Mouse (Mus musculus) kidney, postnatal 25 days (tissue): ENCODE measurements around the gene Tle4.
"Not testable (repeated sequence)": the region's sequence is repeated elsewhere in the genome, so short reads cannot be mapped to it uniquely, and the experiment has no call there.

Experiments used
- DNase-seq, 2 experiments: peaks; one replicate each; pipeline ENCODE4 v3.0.0; 2021; ENCODE audit warnings: mixed read lengths in 2 of 2

Gene Tle4

DNA sequence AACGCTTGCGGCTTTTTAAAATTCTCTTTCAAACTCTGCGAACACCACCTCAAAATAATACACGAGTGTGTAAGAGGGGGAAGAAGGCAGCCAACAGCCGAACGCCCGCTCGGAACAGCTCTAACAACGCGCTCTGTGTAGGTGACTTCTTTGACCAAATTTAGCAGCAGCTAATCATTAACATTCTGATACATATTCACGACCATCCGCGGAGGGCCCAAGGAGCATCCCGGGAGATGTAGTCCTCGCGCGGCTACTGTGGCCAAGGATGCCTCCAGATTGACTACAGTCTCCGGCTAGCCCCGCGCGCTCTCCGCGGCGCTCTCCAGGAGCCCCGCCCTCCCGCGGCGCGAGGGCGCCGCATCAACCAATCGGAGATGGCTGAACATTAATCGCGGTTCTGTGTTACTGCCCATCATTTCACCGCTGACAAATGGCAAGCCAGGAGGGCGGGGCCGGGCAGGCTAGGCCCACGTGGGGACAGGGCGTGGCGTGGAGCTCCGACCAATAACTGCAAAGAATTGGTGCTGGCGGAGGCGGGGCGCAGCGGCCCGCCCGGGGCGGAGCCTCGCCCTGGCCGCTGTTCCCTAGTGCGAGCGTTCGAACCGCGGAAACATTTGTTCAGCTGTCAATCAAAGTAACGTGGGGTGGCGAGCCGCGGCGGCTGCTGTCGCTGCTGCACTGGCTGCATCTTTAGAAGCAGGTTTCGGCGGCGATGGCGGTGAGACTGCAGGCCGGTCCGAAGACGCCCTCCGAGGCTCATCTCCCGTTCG, at the start of gene Tle4:
Gene Tle4, minus strand, starts transcription at position 135 of the 773 bp plus-strand sequence.
- peak; percentile 100 for DNase-seq

DNA sequence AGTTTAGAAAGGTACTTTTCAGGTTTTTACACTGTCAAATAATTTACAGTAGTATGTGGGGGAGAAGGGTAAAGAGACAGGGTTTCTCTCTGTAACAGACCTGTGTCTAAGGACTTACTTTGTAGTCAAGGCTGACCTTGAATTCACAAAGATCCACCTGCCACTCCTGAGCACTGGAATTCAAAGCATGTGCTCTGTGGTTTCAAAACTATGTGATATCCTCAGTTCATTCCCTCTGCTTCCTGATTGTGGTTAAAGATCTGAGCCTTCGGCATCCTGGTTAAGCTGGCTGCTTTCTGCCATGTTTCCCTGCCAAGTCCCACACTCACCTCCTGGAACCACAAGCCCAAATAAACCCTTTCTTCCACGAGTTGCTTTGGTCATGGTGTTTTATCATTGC, 47.8 kb upstream of the Tle4 start:
- DNase-seq: no peak

- no peak for DNase-seq
Observed at GRCm38 (mm10) chr19:14644756-14645155, 46.9 kb upstream of the Tle4 start.

- DNase-seq: not testable (repeated sequence)
Observed at GRCm38 (mm10) chr19:14643091-14643490, 45.2 kb upstream of the Tle4 start.

GRCm38 (mm10) chr19:14642663-14643062, 44.8 kb upstream of the Tle4 start:
- no peak for DNase-seq

DNA sequence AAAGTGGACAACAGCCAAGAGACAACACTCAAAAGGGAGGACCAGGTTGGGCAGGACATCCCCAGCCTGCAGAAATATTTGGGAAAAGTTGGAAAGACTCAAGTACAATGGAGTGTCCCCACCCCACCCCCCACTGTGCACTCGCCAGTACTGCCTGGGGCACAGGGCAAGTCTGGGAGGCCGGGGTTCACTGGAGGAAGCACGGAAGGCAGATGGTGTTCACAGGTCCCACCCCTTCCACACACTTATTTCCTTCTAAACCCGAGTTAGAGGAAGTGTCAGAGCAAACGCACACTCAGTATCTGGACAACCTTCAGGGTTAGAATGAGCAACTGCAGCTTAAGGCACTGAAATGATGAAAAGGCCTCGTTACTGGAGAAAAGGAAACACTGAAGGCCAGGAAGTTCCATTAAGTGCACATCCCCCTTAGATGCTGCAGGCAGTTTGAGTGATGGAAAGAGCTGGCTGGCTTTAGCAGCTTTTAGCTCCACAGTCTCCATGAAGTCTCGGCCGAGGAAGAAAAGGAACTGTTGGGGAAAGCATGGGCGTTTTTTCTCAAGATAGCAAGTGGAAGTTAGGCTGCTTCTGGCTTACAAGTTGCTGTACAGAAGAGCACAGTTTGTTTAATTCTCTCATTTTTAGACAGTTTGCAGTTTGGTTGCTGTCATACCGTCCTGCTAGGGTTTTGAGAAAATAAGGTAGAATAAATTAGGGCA, 37.5 kb upstream of the Tle4 start:
- peak; percentile 14 to 46 for DNase-seq

- DNase-seq: no peak
Observed at GRCm38 (mm10) chr19:14623355-14623754, 25.5 kb upstream of the Tle4 start.

DNA sequence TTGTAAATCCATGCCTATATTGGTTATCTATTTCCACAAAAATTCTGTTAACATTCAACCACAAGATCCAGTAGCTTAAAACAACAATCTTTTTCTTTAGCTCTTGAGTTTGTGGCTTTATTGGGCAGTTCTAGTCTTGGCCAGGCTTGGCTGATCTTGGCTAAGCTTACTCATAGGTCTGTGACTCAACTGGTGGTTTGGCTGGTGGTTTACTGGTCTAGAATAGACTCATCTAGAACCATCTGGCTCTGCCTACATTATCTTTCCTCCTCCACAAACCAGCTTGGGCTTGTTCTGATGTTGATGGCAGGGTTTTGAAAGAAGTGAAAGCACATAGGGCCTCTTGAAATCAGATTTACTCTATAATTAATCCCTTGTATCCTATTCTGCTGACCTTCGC, 22.7 kb upstream of the Tle4 start:
- DNase-seq: no peak

GRCm38 (mm10) chr19:14619814-14620213, 22.0 kb upstream of the Tle4 start:
- DNase-seq: no peak

DNA sequence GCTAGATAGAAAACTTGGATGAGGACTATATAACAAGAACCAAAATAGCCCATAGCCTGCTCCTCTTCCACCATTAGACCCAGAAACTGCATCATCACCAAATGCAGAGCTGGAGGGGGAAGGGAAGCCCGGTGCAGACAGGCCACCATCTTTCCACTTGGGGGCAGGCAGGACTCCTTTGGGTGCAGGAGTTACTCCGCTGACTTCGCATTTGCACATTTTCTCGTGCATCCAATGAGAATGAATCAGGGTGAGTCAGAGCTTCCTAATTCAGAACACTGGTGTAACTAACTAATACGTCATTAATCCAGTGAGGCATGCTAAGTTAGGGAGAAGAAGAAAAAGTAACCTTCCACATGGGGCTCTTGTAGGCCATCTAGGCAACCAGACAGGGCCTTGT, 17.0 kb upstream of the Tle4 start:
- no peak for DNase-seq

DNA sequence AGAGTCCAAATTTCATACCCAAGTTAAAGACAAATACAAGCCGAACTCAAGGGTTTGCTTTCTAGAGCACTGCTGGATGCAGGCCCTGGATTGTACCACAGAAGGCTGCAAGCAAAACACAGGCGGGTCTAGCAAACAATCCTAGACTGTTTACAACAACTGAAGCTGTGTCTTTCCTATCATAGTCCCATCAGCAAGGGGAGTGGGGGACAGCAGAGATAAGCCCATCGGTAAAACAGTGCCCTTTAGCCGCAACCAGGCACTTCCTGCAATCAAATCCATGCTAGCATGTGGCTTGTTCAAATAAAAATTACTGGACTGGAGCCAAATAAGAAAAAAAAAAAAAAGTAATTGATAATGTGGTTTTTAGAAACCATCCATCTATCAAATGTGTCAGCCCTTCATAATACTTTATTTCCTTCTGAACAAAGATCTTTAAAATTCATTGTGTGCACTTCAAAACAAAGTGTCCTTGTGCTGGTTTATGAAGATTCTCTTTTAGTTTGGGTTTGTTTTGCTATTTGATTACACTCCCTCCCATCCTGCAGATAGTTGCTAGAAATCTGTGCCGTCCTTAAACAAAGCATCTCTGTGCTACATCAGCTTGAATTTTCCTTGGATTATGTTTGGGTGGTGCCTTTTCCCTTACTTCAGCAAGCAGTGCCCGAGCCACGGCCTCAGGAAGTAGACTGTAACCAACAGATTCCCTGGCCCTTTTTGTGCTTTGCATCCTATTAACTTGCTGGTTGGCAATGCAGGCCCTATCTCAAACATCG, 12.9 kb upstream of the Tle4 start:
- no peak for DNase-seq

- peak; percentile 43 to 85 for DNase-seq
Observed at GRCm38 (mm10) chr19:14600841-14601240, 3.0 kb upstream of the Tle4 start.

DNA sequence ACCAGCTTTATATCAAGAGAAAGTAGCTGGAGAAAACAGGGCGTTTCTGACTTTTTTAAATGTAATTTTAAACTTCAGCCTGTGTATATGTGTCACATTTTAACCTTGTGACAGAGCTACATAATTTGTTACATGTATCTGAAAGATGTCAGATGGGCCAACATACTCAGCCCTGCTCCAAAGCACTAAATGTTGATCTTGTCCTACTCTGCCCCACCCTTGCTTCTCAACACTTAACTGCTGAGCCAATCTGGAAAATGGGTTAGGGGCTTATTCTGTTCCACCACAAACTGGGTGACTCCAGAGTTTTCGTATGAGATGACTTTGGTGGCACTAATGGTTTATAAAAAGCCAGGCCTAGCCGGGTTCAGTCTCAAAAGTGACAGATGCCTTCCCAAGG, 2.5 kb upstream of the Tle4 start:
- no peak for DNase-seq

- no peak for DNase-seq
Observed at GRCm38 (mm10) chr19:14599851-14600251, 2.0 kb upstream of the Tle4 start.

DNA sequence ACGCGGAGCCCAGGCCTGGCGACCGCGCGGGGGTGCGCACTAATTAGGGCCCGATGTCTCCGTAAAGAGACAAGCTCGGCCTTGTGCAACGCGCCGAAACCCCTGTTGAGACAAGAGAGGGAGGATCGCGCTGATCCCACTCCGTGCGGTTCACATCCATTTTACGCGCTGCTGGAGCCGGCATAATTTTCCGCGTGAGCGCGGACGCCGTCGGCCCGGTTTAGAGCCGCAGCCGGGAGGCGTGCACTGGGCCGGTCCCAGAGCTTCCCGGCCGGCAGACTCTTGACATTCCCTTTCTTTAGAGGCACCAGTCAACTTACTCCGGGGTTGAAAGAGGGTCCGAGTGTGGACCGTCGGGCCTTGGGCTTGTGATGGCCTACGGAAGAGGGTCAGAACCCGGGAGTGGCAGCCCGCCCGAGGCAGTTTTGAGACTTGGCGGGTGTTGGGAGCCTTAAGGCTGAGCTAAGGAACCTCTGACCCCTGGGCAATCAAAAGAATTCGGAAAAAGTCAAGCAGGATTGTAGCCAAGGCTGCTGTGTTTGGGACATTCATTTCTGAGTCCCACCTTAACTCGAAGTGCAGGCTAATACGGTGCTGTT, 938 bp upstream of the Tle4 start:
- peak in 1 of 2 experiments; percentile 60 for DNase-seq

DNA sequence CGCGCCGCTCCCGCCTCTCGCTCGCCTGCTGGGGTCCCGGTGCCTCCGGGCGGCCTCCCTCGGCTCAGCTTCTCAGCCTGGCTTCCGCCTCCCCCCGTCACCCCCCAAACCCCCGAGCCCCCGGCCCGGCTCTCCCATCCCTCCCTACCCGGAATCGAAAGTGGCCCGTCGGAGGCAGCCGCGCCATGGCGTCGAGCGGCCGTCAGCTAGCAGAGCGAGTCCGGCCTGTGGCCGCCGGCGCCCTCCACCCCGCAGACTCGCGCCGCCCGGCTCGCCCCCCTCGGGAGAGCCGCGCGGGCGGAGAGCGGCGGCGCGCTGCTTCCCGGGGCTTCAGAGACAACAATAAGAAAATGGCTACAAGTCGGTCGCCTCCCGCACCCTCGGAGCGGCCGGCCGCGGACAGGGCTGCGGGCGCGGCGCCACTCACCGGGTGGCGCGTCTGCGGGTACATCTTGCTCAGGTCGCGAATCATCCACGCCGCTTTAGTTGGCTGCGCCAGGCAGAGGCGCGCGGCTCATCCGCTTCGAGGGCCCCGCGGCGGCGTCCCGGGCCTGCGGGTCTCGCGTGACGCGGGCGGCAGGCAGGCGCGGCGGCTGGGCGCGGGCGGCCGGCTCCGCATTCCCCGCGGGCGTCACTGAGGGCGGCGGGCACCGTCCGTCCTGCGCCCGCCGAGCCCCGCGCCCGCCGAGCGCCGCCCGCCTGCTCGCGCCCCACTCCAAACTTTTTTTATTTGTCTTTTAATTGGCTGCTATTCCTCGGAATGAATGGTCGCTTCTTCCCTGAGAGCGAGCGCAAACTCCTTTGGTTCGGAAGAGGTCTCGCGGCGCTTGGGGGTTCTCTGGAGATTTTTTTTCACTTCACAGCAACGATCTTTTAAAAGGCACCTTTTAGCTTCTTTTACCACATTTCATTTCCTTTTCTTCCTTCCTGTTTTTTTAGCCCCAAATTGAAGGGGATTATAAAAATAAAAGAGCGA, 622 bp downstream of the Tle4 start:
- DNase-seq: peak; percentile 43 to 68

GRCm38 (mm10) chr19:14596358-14596940, 1.4 kb downstream of the Tle4 start:
- DNase-seq: no peak

DNA sequence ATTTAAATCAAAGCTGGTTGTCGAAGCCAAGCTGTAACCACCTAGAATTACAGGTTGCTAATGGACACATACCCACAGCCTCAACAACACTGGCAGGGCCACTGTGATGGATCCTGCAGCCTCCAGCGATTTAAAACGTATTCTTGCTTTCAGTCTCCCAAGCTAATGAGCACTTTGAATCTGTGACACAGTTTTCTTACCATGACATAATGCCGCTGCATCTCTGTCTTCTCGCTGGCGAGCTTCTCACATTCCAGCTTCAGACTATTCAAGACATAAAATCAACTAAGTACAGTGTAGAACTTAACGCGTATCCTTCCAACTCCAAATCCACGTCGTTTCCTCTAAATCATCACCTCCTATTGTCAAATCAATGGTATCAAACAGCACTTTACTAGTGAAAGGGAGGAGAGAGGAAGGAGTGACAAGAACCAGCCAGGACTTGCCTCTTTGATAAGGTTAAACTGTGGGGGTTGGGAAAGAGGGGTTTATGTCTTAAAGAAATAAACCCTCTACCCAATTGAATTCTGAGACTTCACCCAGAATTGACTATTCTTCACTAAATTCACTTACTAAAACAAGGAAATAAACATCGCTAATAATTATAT, 2.4 kb downstream of the Tle4 start:
- DNase-seq: no peak

DNA sequence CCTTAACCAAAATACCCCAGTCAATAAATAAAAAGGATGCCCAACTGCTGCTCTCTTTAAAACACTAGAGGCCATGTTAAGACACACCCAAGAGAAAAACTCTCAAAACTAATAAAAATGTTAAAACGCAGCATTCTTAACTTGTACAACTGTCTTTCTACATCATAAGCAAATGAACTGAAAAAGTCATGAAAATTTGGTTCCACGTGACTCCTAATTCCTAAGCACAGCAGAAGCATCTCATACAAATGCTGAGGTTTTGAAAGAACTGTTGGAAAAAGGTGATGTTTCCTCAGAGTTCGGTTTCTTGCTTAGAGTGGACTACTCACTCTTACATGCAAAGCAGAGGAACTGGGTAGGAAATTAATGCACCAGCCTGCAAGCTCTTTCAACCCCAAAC, 3.3 kb downstream of the Tle4 start:
- DNase-seq: no peak

DNA sequence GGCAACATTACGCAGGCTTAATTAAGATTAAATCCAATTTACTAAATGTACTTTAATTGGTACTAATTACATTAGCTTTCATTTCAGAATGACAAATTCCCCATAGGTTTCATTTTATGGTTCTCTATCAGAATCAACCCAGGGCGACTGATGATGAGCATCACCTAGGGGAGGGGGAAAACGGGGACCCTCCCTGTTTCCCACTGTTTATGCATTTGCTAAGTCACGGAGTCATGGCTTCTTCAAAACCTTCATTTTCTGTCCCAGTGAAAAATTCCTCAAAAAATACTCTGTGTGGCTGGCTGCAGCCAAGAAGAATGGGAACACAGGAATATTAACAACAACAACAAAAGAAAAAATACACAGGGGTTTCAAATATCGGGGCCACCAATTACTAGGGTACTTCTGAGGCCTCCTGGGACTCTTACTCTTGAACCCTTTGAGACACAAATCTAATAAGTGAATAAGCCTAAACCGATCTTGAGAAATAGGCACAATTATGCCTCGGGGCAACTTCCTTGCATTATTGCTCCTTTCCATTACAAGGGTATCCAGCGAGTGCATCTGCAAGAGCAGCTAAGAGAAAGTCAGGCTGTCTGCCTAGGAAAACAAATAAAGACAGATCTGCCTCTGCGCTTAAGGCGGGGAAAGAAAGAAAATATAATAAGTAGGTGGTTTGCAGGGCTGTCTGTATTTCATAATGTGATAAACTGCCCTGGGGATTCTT, 5.9 kb downstream of the Tle4 start:
- no peak for DNase-seq
